Mouse (Mus musculus): ENCODE data around the gene Rsrp1.

- TF ChIP-seq CTCF (IDR thresholded peaks at IDR 0.05; ENCODE audit: borderline replicate concordance, control insufficient read depth, extremely low read depth, insufficient read depth, low read length, poor library complexity) (no peak), POLR2A (IDR thresholded peaks at IDR 0.05; ENCODE audit: control insufficient read depth, extremely low read depth, insufficient read depth, low read length, poor library complexity) (no peak)
Observed at GRCm38 (mm10) chr4:134897256-134897655, 26.1 kb upstream of the Rsrp1 start.
